Mouse (Mus musculus) adrenal gland, adult 8-10 months (tissue): ENCODE results near the gene Pgrmc1. TPM values are rescaled to one million over a fixed set of nuclear protein-coding genes. Genes with fewer than 3 reads are reported as not detected.

Experiments
- DNase-seq: peaks from one replicate; pipeline ENCODE4 v3.0.0; 2022
- total RNA-seq, 4 experiments: library from RNA; stranded (reverse); gene quantifications; 2 replicates each; pipeline ENCODE4 v1.2.4; 2022

The Pgrmc1 gene
- total RNA-seq, 4 experiments from 2014 or later, result 402 to 571 (median 482) TPM

DNA sequence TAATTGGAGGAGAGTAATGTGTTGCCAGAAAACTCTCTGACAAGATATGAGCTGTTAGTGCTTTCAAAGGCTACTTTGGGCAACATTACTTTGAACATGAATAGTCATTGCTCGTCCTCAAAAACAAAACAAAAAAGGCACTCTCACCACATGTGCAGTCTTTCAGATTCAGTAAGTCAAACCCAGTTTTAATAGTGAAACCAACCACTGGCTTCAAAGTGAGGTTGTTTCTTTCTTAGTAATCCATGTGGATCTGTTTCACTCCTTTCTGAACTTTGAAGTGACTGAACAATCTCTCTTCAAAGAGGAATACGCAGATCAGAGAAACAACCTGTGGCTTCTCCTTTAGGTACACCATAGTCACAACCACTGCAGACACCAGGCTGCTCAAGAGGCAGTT, 11.1 kb downstream of the Pgrmc1 start:
- DNase-seq, result no peak

DNA sequence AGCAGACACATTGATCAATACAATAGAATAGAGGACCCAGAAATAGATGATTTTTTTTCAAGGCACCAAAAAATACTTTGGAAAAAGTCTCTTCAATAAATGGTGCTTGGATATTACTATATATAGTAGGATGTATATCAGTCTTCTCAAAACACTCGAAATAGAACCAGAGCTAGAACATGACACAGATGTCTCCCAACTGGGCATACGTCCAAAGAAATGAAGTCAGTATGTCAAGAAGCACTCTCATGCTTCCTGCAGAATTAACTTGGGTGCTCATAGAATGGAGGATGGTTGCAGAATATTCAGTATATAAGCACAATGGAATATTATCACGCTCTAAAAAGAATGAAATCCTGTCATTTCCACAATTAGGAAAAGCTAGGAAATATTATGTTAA, 30.1 kb downstream of the Pgrmc1 start:
- DNase-seq, result no peak

DNA sequence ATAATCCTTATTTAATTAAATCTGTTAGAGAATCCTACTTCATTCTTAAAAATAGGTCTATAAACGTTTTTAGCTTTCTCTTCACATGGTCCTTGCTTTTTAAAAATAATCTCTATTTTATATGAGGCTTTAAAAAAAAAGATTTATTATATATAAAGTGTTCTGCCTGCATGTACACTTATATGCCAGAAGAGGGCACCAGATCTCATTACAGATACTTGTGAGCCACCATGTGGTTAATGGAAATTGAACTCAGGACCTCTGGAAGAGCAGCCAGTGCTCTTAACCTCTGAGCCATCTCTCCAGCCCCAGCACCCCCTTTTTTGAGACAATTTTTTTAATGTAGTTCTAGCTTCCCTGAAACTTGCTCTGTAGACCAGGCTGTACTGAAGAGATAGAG, 32.8 kb downstream of the Pgrmc1 start:
- DNase-seq, result no peak

DNA sequence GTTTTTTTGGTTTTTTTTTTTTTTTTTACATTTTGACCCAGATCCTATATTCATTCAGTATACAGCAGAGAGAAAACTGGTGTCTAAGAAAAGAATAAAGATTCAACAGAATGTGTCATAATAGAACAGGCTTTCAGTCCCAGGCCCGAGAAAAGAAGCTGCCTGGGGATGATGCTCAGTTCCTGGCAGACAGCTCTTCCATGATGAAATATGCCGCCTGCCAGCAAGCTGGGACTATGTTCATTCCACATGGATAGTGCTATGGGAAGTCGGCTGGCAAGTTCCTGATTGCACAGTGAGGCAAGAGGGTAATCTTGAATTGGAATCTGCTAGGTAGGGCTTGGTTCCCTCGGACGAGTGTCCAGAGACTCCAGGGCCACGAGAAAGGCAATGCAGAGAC, 42.0 kb downstream of the Pgrmc1 start:
- DNase-seq, result no peak

DNA sequence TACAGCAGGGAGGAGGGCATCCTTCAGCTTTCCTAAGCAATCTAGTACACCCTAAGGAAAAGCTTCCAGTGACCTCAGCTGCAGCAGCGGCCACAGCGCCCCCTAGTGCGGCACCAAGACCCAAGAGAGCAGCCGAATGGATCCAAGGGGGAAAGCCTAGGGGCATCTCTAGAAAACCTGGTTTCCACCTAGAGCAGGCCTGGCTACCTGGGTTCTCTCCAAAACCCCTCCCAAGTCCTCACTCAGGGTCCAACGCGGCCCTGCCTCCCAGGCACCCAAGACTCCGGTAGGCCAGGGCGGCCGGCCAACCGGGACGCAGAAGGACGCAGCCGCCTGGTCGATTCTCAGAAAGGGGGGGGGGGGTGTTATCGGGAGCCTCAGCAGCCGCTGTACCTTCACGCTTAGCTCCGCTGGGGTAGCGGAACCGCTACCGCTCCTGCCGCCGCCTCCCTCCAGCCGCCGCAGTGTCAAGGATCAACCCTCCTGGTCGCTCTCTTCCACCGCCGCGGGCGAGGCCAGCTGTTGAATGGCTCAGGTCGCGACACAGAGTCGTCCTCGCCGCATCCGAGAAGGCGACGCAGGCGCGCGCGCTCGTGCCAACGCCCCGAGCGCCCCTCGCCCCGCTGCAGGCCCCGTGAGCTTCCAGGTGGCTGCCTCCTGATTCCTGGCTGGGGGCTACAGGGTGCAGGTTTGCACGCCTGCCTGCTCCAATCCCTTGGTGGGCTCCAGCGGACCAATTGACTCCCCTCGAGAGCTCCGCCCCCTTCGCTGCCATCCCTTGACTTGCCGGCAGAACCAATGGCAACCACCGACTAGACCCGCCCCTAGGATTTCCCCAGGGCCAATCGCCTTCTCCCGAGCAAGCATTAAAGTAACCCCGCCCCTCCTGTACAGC, 46.9 kb downstream of the Pgrmc1 start, which contains the start of gene Akap17b:
Gene Akap17b (minus strand): TSS at position 739 of the 895 bp plus-strand sequence.
- peak; percentile 83 for DNase-seq

Other genes starting within 250 kb of the Pgrmc1 start
- not detected for gene Gm6268, start 196.9 kb upstream of the Pgrmc1 start, total RNA-seq
- under 1 TPM in 2 of 4 experiments, not detected in 2; 0.28 to 0.61 TPM for gene Gm14569, start 106.4 kb upstream of the Pgrmc1 start, total RNA-seq
- 10 to 100 TPM in 1 of 4 experiments, 1 to 10 TPM in 3; 7.9 to 14.3 (median 8.5) TPM for gene Akap17b, start 47.2 kb downstream of the Pgrmc1 start, total RNA-seq
- gene Slc25a43, start 145.5 kb downstream of the Pgrmc1 start, total RNA-seq, result 1 to 10 TPM; 2.0 to 3.7 (median 2.9) TPM
- 100 to 1,000 TPM; 317 to 419 (median 366) TPM for gene Slc25a5, start 197.4 kb downstream of the Pgrmc1 start, total RNA-seq